Mouse (Mus musculus) cerebellum, adult 9-11 months (tissue): ENCODE measurements at regions not wholly inside any gene's neighbourhood (a gene's known extent, or its start where the extent isn't known, plus 50 kb on each side); places are given as distances from the start of the nearest gene placed in this dataset.

ENCODE experiments used
- DNase-seq: peaks from one replicate; pipeline ENCODE4 v3.0.0; 2022

GRCm38 (mm10) chr17:3248875-3249274 lies 77.5 kb upstream of the Tiam2 start:
- DNase-seq: no peak

- DNase-seq: no peak
These were observed 77.1 kb upstream of the Tiam2 start for GRCm38 (mm10) chr17:3249320-3249719.

GRCm38 (mm10) chr17:3251176-3251575 lies 75.2 kb upstream of the Tiam2 start:
- DNase-seq: no peak

GRCm38 (mm10) chr17:3251966-3252365 lies 74.4 kb upstream of the Tiam2 start:
- DNase-seq: no peak

GRCm38 (mm10) chr17:3253508-3254176 lies 72.7 kb upstream of the Tiam2 start:
- DNase-seq: peak; percentile 22

GRCm38 (mm10) chr17:3256765-3257164 lies 69.6 kb upstream of the Tiam2 start:
- DNase-seq: no peak

GRCm38 (mm10) chr17:3258811-3259510 lies 67.4 kb upstream of the Tiam2 start:
- no peak for DNase-seq

GRCm38 (mm10) chr17:3260796-3261195 lies 65.6 kb upstream of the Tiam2 start:
- DNase-seq: no peak

GRCm38 (mm10) chr17:3273108-3274091 lies 53.0 kb upstream of the Tiam2 start:
- DNase-seq: peak; percentile 70

- DNase-seq: no peak
These were observed 51.7 kb upstream of the Tiam2 start for GRCm38 (mm10) chr17:3274449-3275285.
